Mouse (Mus musculus): ENCODE results near the gene Cstb.
A peak's percentile ranks its signal among the peaks of the same experiment; 100 is the strongest.

Cstb gene

DNA sequence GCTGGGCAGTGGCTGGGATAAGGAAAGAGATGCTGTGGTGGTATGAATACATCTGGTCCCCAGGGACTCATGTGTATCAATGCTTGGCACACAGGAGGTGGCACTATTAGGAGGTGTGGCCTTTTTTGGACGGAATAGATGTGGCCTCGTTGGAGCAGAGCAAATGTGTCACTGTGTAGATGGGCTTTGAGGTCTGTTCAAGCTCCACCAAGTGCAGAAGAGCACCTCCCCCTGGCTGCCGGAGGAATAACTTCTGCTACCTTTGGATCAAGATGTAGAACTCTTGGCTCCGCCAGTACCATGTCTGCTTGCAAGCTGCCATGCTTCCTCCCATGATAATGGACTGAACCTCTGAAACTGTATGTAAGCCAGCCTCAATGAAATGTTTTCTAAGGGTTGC lies 36.3 kb downstream of the Cstb start:
- DNase-seq (ENCODE audit: low spot score in 2 of 2): no peak

DNA sequence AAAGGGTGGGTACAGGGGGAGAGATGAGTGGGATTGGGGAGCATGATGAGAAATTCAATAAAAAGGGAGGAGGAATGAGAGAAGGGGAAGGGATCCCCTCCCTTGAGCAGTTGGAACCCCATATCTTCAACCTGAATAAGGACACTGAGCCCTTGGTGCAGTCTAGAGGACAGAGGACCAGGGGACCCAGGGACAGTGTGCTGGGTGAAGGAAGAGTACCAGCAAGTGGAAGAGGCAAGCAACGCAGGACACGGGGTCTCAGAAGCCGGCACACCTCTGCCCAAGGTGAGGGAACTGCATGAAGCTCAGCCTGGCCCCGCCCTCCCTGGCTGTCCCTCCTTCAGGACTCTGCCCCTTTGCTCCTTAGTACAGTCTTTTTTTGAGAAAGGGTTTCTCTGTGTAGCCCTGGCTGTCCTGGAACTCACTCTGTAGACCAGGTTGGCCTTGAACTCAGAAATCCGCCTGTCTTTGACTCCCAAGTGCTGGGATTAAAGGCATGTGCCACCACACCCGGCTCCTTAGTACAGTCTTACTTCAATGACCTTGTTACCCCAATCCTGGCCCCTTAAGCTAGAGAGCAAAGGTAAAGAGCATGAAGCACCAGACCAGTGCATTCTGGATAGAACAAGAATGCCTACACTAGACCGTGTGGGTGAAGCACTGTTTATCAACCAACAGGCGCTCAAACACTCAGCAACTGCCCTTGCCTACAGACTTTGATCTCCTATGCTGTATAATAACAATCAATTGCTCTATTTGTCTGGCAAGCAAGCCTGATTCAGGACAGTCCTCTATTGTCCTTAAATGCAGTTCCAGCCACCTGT lies 37.7 kb downstream of the Cstb start:
- DNase-seq (ENCODE audit: low spot score in 2 of 2): no peak

DNA sequence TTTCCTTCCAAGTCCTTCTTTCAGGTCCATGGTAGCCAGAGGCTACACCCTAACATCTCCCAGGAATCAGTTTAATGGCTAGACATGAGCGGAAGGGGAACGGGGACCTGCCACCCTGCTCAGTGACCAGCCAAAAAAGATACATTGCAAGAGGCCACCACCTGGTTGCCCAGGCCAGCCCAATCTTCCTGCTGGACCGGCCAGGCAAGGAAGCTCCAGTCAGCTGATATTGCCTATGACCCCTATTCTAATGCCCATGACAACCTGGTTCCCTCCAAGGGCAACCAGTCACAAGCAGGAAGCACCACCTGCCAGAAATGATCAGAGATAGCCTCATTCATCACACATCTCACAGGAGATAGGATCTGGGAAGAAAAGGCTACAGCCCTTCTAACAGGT lies 38.3 kb downstream of the Cstb start:
- no peak for DNase-seq (ENCODE audit: low spot score in 2 of 2)

DNA sequence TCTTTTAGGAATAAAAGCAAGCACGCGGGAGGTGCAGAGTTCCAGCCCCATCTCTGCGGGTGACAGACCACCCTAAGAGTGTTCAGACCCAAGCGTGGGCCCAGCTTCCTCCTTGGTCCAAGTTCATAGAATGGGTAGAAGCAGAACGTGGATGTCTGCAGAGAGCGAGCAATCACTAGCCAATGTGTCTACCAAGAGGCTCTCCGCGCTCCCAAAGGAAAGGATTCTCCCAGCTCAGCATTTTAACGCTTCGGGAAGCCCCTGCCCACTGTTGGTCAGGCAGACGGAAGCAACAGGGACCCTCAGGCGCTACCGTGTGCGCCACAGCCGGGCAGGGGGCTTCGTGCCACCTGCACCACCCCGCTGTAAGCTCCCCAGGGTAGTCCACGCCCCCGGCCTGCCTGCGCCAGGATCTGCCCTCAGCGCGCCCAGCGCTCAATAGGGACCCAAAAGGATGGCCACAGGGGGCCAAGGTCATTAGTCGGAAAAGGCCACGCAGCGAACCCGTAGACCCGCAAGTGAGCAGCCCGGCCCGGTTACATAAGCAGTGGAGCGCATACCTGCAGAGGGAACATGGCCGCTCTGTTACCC lies 38.8 kb downstream of the Cstb start:
- DNase-seq (ENCODE audit: low spot score in 2 of 2): no peak

DNA sequence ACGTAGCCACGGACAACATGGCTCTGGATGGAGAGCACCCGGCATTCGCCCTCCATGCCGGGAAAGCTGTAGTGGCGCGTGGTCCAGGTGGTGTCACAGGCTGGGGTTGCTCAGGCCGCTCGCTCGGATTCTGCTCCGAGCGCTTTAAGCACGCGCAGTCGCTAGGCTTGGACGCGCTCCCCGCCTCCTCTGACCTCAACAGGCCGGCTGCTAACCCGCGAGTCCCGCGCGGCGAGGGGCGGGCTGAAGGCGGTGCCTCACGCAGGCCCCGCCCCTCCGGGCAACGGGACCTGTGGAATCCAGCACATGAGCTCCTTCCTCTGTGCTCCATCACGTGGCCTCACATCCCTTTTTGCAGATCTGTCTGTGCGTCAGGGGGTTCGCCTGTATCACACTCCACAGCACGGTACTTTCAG lies 39.3 kb downstream of the Cstb start, which contains the start of gene Pdxk:
Gene Pdxk, minus strand, starts transcription at position 184 of the 416 bp plus-strand sequence.
- peak; percentile 78 to 94 for DNase-seq (ENCODE audit: low spot score in 2 of 2)

DNA sequence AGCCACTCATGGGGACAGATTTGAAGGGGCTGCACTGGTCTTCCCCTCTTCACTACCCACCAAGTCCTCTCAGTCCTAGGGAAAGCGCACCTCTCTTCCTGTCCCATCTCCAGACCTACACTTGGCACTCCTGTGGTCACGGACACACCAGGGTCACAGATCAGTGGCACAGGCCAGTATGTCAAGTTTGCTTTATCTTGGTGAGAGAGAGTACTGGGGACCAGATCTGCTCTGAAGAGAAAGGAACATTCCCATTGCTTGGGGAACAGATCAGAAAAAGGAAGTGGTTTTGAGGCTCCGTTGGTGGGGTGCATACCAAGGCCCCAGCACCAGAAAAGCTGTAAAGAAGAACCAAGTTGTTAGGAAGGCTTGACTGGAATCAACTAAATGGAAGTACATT lies 40.0 kb downstream of the Cstb start:
- DNase-seq (ENCODE audit: low spot score in 2 of 2): peak in 1 of 2 experiments; percentile 32

DNA sequence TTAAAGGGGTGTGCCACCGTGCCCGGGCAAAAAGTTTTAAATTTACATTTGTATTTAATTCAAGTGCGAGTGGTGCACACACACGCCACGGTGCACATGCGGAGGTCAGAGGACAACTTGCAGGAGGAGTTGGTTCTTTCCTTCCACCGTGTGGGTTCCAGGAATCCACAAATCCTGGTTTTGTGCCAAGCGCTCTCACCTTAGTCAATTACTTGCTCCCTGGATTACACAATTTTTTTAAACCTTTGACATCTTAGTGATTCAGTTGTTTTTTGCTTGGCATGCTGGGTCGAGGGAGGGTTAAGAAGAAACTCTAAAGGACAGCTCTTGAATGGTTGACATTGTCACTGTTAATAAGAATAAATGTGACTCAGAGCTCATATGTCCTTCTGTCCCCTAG lies 41.2 kb downstream of the Cstb start:
- DNase-seq (ENCODE audit: low spot score in 2 of 2): no peak

DNA sequence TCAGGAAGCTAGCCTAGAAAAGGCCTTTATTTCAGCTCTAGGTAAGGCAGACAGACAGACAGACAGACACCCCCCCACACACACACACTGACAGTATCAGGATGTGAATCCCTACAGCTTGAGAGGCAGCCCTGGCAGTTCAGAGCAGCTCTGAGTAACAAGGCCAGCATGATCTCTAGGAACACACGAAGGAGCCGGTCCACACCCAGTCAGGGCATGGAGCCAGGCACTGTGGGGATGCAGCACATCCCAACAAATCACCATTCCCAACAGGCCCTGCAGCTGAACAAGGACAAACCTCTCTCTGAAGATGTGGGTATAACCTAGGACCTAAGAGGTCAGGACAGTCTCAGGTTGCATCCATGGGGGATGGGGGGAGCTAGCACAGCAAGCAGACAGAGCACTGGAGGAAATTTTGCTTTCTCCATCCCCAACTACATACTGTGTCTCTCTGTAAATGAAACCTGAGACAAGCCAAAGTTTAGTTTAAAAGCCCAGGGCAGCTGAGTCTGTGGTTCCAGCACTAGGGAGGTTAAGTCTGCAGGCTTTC lies 42.4 kb downstream of the Cstb start:
- no peak for DNase-seq (ENCODE audit: low spot score in 2 of 2)

DNA sequence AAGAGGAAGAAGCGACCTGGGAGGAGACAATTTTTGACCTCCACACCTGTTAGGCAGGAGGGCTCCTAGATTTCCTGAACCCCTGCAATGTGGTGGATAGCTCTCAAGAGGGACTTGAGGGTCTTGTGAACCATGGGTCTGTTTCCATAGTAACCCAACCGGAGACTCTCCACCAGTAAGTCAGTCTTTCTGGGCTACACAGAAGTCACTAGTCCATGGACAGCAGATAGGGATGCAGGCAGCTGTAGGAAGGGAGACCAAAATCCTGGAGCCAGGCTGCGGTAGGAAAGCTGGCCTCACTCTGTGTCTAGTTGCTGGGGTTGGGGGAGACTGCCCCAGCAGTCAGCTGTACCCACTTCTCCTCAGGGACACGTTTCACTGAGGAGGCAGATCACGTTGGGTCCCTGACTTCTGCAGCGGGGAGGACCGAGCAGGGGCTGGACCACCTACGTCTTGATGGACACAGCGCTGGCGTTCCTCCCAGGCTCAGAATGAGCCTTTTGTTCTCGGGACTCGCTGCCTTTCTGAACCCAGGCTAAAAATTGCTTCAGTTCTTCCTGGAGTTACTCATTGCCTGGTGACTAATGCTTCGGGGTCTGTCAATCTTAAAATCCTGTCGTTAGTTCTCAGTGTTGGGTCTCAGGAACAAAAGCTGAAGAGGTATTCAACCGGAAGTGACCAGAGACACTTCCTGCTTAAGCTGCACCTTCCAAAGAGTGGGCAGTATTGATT lies 45.3 kb downstream of the Cstb start:
- no peak for DNase-seq (ENCODE audit: low spot score in 2 of 2)

DNA sequence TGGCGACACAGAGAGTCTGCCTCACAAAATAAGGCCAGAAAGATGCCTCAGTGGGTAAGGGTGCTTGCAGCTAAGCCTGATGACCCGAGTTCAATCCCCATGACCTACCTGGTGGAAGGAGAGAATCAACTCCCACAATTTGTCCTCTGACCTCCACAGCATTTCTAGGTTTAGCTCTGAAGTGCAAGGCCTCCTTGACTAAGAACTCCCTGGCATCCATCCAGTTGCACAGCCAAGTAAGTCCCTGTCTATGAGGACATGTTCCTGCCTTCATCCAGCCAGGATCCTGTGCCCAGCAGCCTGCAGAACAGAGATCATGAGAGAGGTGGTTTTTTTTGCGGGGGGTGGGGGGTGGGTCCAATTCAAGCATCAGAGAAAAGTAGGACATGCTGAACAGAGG lies 46.6 kb downstream of the Cstb start:
- DNase-seq (ENCODE audit: low spot score in 2 of 2): no peak

DNA sequence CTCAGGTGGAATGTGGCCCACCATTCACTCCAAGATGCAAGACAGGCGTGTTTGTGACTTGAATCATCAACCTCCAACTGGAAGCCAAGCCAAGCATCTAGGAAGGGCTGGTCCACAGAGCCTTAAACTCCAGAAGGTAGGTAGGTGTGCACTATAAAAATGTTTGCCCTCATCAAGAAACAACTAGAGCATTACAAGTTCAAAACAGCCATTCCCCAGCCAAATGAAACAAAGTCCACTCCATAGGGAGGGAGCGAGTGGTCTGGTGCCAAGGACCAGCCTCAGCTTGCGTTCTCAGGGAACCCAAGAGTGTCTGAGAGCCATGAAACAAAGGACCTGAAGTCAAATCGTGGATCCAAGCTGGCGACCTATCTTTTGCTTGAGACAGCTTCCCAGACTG lies 48.0 kb downstream of the Cstb start:
- no peak for DNase-seq (ENCODE audit: low spot score in 2 of 2)

DNA sequence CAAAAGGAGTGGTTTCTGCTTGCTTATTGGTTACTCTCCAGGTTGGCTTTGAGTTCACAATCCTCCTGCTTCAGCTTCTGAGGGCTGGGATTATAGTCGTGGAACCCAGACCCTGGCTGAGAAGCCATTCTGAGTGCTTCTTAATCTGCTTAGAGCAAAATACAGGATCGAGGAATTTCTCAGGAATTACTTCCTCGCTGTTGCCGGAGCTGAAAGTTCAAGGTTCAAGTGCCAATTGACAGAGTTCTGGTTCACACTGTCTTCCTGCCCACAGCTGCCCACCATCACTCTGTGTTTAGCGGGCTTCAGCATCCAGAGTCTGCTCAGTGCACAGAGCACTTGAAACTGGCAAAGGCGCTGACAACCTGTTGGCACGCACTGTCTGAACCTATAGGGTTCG lies 49.3 kb downstream of the Cstb start:
- DNase-seq (ENCODE audit: low spot score in 2 of 2): no peak

DNA sequence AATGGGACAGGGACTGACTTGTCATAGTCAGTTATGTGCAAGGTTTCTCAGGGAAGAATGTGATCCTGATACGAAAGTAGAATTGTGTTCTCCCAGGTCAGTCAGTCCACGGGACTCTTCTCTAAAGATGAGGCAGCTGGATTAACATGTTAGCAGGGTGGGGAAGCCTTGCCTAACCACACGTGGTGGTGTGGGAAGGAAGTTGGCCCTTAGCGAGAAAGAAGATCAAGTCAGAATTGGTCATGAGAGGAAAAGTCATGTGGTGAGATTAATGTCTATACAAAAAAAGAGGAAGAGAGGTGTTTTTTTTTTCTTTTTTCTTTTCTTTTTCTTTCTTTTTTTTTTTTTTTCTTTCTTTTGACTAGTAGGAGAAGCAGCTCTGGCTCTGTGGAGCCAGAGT lies 51.4 kb downstream of the Cstb start:
- DNase-seq (ENCODE audit: low spot score in 2 of 2): peak in 1 of 2 experiments; percentile 43
